Mouse (Mus musculus): ENCODE data around the gene 0610037L13Rik.

Gene 0610037L13Rik

GRCm38 (mm10) chr4:107920336-107920735 lies 30.7 kb downstream of the 0610037L13Rik start:
- DNase-seq (ENCODE audit: low spot score), result no peak

GRCm38 (mm10) chr4:107921152-107921695 lies 31.6 kb downstream of the 0610037L13Rik start:
- DNase-seq (ENCODE audit: low spot score), result no peak

GRCm38 (mm10) chr4:107921952-107922351 lies 32.3 kb downstream of the 0610037L13Rik start:
- no peak for DNase-seq (ENCODE audit: low spot score)

GRCm38 (mm10) chr4:107923145-107923802 lies 33.7 kb downstream of the 0610037L13Rik start, which contains the start of gene Cpt2:
Cpt2 (minus strand) TSS chr4:107923610.
- peak; percentile 90 for DNase-seq (ENCODE audit: low spot score)

- no peak for DNase-seq (ENCODE audit: low spot score)
Observed at GRCm38 (mm10) chr4:107923803-107924194, 34.2 kb downstream of the 0610037L13Rik start.

DNA sequence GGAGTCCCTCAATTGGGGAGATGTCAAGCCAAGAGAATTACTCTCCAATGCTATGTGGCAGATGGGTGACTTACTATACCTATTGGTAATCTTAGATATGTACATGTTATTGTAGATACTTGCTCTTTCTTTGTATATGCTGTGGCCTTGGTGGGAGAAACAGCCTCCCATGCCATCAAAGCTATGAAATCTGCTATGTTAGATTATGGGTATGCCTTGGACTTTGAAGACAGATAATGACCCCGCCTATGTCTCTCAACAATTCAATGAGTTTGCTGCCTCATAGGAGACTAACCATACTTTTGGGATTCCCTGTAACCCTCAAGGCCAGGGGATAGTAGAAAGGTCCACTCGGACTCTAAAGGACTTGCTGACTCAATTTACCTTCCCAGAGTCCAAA lies 38.7 kb downstream of the 0610037L13Rik start:
- no peak for DNase-seq (ENCODE audit: low spot score)

DNA sequence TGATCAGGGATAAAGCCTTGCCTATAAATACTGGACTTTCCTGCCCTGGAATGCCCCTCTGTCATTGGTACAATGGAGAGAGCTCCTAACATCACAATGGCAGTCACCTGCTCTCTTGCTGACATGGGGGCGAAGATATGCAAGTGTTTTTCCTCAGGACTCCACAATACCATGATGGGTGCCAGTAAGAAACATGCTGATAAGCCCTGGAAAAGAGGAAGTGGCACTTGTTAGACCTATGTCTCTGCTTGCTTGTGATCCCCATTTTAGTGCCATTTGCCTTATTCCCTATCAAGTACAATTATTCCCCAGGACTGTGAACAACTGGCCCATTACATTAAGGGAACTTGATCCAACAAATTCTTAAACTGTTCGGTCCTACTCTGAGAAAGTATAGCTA lies 39.1 kb downstream of the 0610037L13Rik start:
- DNase-seq (ENCODE audit: low spot score), result no peak

DNA sequence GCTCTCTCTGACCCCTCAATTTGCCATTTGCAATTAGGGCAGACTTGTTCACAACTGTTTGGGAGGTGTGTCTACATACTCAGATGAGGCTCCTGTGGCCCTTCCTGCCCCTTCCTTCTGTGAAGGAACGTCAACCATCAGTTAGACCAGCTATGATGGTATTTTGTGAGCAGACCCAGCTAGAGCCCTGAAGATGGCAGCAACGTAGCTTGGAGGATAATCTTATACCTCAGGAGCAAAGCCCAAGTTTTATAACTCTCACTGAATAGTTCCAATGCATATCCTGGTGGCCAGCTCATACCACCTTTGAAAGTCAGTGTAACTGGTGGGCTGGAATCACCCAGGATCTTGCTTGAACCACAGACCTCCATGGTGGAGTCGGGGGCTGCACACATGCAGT lies 41.8 kb downstream of the 0610037L13Rik start:
- no peak for DNase-seq (ENCODE audit: low spot score)

GRCm38 (mm10) chr4:107933239-107933638 lies 43.6 kb downstream of the 0610037L13Rik start:
- DNase-seq (ENCODE audit: low spot score), result no peak

DNA sequence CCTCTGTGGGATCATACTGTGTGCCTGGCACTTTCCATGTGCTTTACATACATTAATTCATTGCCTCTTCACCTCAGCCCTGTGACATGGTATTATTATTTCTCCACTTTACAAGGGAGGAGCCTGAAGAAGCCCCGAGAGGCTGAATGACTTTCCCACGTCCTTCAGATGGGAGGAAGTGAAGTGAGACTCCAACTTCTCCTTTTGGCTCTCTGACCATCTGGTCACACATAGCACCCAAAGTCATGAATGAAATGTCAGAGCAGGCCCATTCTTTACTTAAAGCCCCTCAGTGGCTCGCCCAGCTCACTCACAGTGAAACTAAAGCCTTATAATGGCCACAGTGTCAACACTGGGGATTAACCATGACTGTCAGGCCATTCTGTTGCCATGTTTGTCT lies 45.6 kb downstream of the 0610037L13Rik start:
- no peak for DNase-seq (ENCODE audit: low spot score)

GRCm38 (mm10) chr4:107937338-107937737 lies 47.7 kb downstream of the 0610037L13Rik start:
- DNase-seq (ENCODE audit: low spot score), result peak; percentile 19

DNA sequence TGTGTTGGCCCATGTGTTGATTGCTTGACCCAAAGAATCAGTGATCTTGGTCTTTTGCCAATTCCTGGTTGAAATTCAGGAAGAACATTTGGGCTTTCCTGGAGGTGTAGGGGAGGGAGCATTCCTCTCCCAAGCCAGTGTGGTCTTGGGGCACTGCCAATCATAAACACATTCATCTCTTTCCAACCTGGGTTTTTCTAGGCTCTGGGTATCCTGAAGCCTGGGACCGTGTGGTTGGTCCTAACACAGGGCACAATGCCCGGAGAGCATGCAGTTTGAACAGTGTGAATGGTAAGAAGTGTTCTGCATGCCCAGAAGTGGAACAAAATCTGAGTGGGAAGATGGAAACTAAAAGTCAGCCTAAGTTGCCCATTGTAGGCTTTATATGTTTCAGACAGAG lies 48.5 kb downstream of the 0610037L13Rik start:
- no peak for DNase-seq (ENCODE audit: low spot score)

GRCm38 (mm10) chr4:107942741-107943140 lies 53.1 kb downstream of the 0610037L13Rik start:
- no peak for DNase-seq (ENCODE audit: low spot score)

- no peak for DNase-seq (ENCODE audit: low spot score)
Observed at GRCm38 (mm10) chr4:107944141-107944540, 54.5 kb downstream of the 0610037L13Rik start.
